Mouse (Mus musculus): ENCODE data around the gene Fam185a. TPM values are rescaled to one million over a fixed set of nuclear protein-coding genes. Genes with fewer than 3 reads are reported as not detected.

The Fam185a gene
- polyA plus RNA-seq, 1 experiment, result 1.6 TPM

- H3K4me1 ChIP-seq (ENCODE audit: control insufficient read depth, insufficient read depth, low read length), result no peaks in the 10 kb centered on the region
- no peak overlapping the region for H3K4me3 ChIP-seq (ENCODE audit: insufficient read depth, low read length)
- TF ChIP-seq CTCF (IDR thresholded peaks at IDR 0.05; ENCODE audit: low read depth, low read length) (no peak), POLR2A (IDR thresholded peaks at IDR 0.05; ENCODE audit: borderline replicate concordance, low read depth, low read length) (no peak)
- no peak overlapping the region for H3K27ac ChIP-seq (ENCODE audit: insufficient read depth, low read depth, low read length)
These were observed 4.1 kb upstream of the Fam185a start for GRCm38 (mm10) chr5:21420609-21421008.

GRCm38 (mm10) chr5:21426666-21427065 lies 1.9 kb downstream of the Fam185a start:
- TF ChIP-seq CTCF (IDR thresholded peaks at IDR 0.05; ENCODE audit: low read depth, low read length) (no peak), POLR2A (IDR thresholded peaks at IDR 0.05; ENCODE audit: borderline replicate concordance, low read depth, low read length) (no peak)
- Histone ChIP-seq H3K4me1 (ENCODE audit: control insufficient read depth, insufficient read depth, low read length) (peaks cover 7% of the 10 kb centered on the region), H3K4me3 (ENCODE audit: insufficient read depth, low read length) (0 out of 2 replicates have a peak overlapping the region, but pooled peaks have one; percentile 23), H3K27ac (ENCODE audit: insufficient read depth, low read depth, low read length) (no peak overlapping the region)

GRCm38 (mm10) chr5:21434148-21434929 lies 9.6 kb downstream of the Fam185a start:
- TF ChIP-seq CTCF (IDR thresholded peaks at IDR 0.05; ENCODE audit: low read depth, low read length) (no peak), POLR2A (IDR thresholded peaks at IDR 0.05; ENCODE audit: borderline replicate concordance, low read depth, low read length) (no peak)
- no peaks in the 10 kb centered on the region for H3K4me1 ChIP-seq (ENCODE audit: control insufficient read depth, insufficient read depth, low read length)

GRCm38 (mm10) chr5:21436471-21436975 lies 11.8 kb downstream of the Fam185a start:
- H3K4me3 ChIP-seq (ENCODE audit: insufficient read depth, low read length), result no peak overlapping the region
- H3K27ac ChIP-seq (ENCODE audit: insufficient read depth, low read depth, low read length), result no peak overlapping the region
- TF ChIP-seq POLR2A (IDR thresholded peaks at IDR 0.05; ENCODE audit: borderline replicate concordance, low read depth, low read length) (no peak), CTCF (IDR thresholded peaks at IDR 0.05; ENCODE audit: low read depth, low read length) (no peak)
- H3K4me1 ChIP-seq (ENCODE audit: control insufficient read depth, insufficient read depth, low read length), result peaks cover 7% of the 10 kb centered on the region

More at GRCm38 (mm10) chr5:21434148-21434929, 9.6 kb downstream of the Fam185a start:
- Histone ChIP-seq H3K4me3 (ENCODE audit: insufficient read depth, low read length) (no peak overlapping the region), H3K27ac (ENCODE audit: insufficient read depth, low read depth, low read length) (no peak overlapping the region)

- no peak overlapping the region for H3K4me3 ChIP-seq (ENCODE audit: insufficient read depth, low read length)
- H3K4me1 ChIP-seq (ENCODE audit: control insufficient read depth, insufficient read depth, low read length), result peaks cover 8% of the 10 kb centered on the region
- TF ChIP-seq CTCF (IDR thresholded peaks at IDR 0.05; ENCODE audit: low read depth, low read length) (no peak), POLR2A (IDR thresholded peaks at IDR 0.05; ENCODE audit: borderline replicate concordance, low read depth, low read length) (no peak)
- no peak overlapping the region for H3K27ac ChIP-seq (ENCODE audit: insufficient read depth, low read depth, low read length)
These were observed 13.7 kb downstream of the Fam185a start for GRCm38 (mm10) chr5:21438428-21438827.

GRCm38 (mm10) chr5:21439446-21440110 lies 14.8 kb downstream of the Fam185a start:
- Histone ChIP-seq H3K4me1 (ENCODE audit: control insufficient read depth, insufficient read depth, low read length) (peaks cover 8% of the 10 kb centered on the region), H3K4me3 (ENCODE audit: insufficient read depth, low read length) (no peak overlapping the region), H3K27ac (ENCODE audit: insufficient read depth, low read depth, low read length) (no peak overlapping the region)
- TF ChIP-seq POLR2A (IDR thresholded peaks at IDR 0.05; ENCODE audit: borderline replicate concordance, low read depth, low read length) (no peak), CTCF (IDR thresholded peaks at IDR 0.05; ENCODE audit: low read depth, low read length) (no peak)

- Histone ChIP-seq H3K4me1 (ENCODE audit: control insufficient read depth, insufficient read depth, low read length) (peaks cover 8% of the 10 kb centered on the region), H3K27ac (ENCODE audit: insufficient read depth, low read depth, low read length) (no peak overlapping the region), H3K4me3 (ENCODE audit: insufficient read depth, low read length) (no peak overlapping the region)
- TF ChIP-seq CTCF (IDR thresholded peaks at IDR 0.05; ENCODE audit: low read depth, low read length), result no peak
- TF ChIP-seq POLR2A (IDR thresholded peaks at IDR 0.05; ENCODE audit: borderline replicate concordance, low read depth, low read length), result no peak
These were observed 16.2 kb downstream of the Fam185a start for GRCm38 (mm10) chr5:21440833-21441530.

GRCm38 (mm10) chr5:21467387-21467786 lies 42.6 kb downstream of the Fam185a start:
- H3K4me3 ChIP-seq (ENCODE audit: insufficient read depth, low read length), result no peak overlapping the region
- no peak overlapping the region for H3K27ac ChIP-seq (ENCODE audit: insufficient read depth, low read depth, low read length)
- H3K4me1 ChIP-seq (ENCODE audit: control insufficient read depth, insufficient read depth, low read length), result no peaks in the 10 kb centered on the region
- no peak for TF ChIP-seq POLR2A (IDR thresholded peaks at IDR 0.05; ENCODE audit: borderline replicate concordance, low read depth, low read length)
- TF ChIP-seq CTCF (IDR thresholded peaks at IDR 0.05; ENCODE audit: low read depth, low read length), result no peak

GRCm38 (mm10) chr5:21468100-21468499 lies 43.3 kb downstream of the Fam185a start:
- Histone ChIP-seq H3K4me3 (ENCODE audit: insufficient read depth, low read length) (no peak overlapping the region), H3K27ac (ENCODE audit: insufficient read depth, low read depth, low read length) (no peak overlapping the region), H3K4me1 (ENCODE audit: control insufficient read depth, insufficient read depth, low read length) (no peaks in the 10 kb centered on the region)
- TF ChIP-seq POLR2A (IDR thresholded peaks at IDR 0.05; ENCODE audit: borderline replicate concordance, low read depth, low read length), result no peak
- no peak for TF ChIP-seq CTCF (IDR thresholded peaks at IDR 0.05; ENCODE audit: low read depth, low read length)

Measured in bone marrow macrophage, adult 2 months (primary cell).